Mouse (Mus musculus) frontal cortex, postnatal 25 days (tissue): ENCODE results near the gene Tbc1d2.

Experiments
- DNase-seq, 2 experiments: peaks; one replicate each; pipeline ENCODE4 v3.0.0; 2022; ENCODE audit warnings: low spot score in 2 of 2

Tbc1d2 gene

DNA sequence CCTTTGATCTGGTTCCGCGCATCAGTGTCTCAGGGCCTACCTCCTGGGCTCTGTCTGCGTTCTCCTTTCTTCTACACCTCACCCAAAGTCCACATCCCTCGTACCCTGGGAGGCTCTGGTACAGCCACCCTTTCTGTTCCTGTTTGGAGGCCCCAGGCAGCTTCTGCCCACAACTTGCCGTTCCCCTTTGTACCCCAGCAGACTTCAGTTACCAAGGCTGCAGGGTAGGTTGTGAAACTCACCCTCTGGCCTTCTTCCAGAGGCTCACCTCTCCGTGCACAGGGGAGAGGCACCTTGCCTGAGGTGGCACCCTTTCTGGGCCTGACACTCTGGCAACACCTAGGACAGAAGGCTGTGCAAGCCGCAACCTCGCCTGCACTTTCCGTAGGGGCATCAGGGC, 94.2 kb downstream of the Tbc1d2 start:
- DNase-seq = no peak
